Mouse (Mus musculus): Measurements from ENCODE around the gene Prf1. TPM values are rescaled to one million over a fixed set of nuclear protein-coding genes. Genes with fewer than 3 reads are reported as not detected.

The Prf1 gene
- polyA plus RNA-seq, 1 experiment from 2014 or later = not detected

DNA sequence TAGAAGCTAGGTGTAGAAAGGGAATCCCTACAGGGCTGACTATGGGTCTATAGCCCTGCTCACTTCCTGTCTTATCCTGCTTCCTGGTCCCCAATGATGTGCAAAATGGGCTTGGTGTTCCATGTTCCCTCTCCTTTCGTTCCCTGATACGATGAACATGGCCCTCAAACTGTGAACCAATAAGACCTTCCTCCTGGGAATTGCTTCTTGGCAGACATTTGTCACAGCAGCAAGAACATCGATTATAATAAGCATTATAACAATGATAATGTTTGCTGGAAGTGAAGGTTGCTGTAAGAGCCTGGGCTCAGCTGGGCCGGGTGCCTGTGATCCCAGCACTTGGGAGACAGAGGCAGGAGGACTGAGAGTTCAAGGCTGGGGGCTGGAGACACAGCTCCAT lies 13.3 kb upstream of the Prf1 start:
- 87% methylated on average over 4 of the region's 4 CpGs for WGBS

DNA sequence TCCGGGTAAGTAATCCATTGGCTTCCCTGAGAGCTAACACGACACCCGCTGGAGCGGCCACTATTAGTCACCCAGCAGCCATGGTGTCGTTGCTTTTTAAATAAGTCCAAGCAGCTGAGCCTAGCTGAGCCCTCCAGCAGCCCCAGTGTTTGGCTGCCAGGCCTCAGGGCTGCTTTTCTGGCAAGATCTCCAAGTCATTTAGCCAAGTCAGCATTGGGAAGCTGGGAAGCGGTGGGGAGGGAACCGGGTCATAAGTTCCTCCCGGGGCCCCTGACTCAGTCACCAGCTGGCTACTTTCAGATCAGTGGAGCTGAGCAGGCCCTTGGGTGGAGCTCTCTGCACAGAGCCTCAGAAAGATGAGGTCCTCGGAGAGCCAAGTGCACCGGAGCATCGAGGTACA lies 12.4 kb upstream of the Prf1 start:
- Histone ChIP-seq H3K27ac (ENCODE audit: low read depth, low read length) (no peak overlapping the region; the same call in 1 of the 2 replicates), H3K4me2 (replicated peaks; ENCODE audit: low read depth) (no peak overlapping the region), H3K36me3 (ENCODE audit: control insufficient read depth, insufficient read depth) (no peaks in the 10 kb centered on the region), H3K9ac (ENCODE audit: low read depth, low read length) (no peak overlapping the region), H3K9me3 (ENCODE audit: control insufficient read depth) (no peaks in the 10 kb centered on the region), H3K4me1 (replicated peaks; ENCODE audit: control insufficient read depth, insufficient read depth, low read length) (no peaks in the 10 kb centered on the region), H3K4me3 (ENCODE audit: low read depth, low read length) (no peak overlapping the region), H3K27me3 (replicated peaks; ENCODE audit: control insufficient read depth, insufficient read depth, low read length) (no peaks in the 10 kb centered on the region)
- ATAC-seq = no peak
- TF ChIP-seq CTCF (IDR thresholded peaks at IDR 0.05; ENCODE audit: low read depth) = no peak
- whole genome bisulfite sequencing = 67% methylated on average over 11 of the region's 11 CpGs

More for the DNA sequence above, 13.3 kb upstream of the Prf1 start:
- Histone ChIP-seq H3K9ac (ENCODE audit: low read depth, low read length) (no peak overlapping the region), H3K4me1 (replicated peaks; ENCODE audit: control insufficient read depth, insufficient read depth, low read length) (no peaks in the 10 kb centered on the region), H3K4me3 (ENCODE audit: low read depth, low read length) (no peak overlapping the region), H3K9me3 (ENCODE audit: control insufficient read depth) (no peaks in the 10 kb centered on the region), H3K27me3 (replicated peaks; ENCODE audit: control insufficient read depth, insufficient read depth, low read length) (no peaks in the 10 kb centered on the region), H3K4me2 (replicated peaks; ENCODE audit: low read depth) (no peak overlapping the region), H3K36me3 (ENCODE audit: control insufficient read depth, insufficient read depth) (no peaks in the 10 kb centered on the region), H3K27ac (ENCODE audit: low read depth, low read length) (no peak overlapping the region)
- no peak for TF ChIP-seq CTCF (IDR thresholded peaks at IDR 0.05; ENCODE audit: low read depth)
- no peak for ATAC-seq

DNA sequence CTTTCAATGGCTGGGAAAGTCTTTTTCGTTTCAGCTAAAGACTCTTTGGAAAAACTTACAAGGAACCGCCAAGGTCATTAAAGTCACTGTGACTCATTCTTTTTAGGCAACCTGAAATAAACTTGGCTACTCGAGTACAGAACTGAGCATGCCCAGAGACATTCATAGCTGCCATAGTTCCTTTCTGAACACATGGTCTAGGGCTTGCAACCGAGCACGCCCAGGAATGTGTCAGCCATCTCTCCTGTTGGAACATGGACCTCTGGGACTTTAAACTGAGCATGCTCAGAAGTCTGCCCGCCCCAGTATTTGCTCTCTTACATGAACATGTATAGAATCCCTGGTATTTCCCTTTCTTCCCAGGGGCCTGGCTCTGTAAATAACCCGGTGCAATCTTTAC lies 11.4 kb upstream of the Prf1 start:
- no peak overlapping the region for H3K4me2 ChIP-seq (replicated peaks; ENCODE audit: low read depth)
- no peak overlapping the region for H3K4me3 ChIP-seq (ENCODE audit: low read depth, low read length)
- no peaks in the 10 kb centered on the region for H3K36me3 ChIP-seq (ENCODE audit: control insufficient read depth, insufficient read depth)
- no peak overlapping the region for H3K27ac ChIP-seq (ENCODE audit: low read depth, low read length)
- 45% methylated on average over 7 of the region's 7 CpGs for WGBS
- no peak for TF ChIP-seq CTCF (IDR thresholded peaks at IDR 0.05; ENCODE audit: low read depth)
- H3K27me3 ChIP-seq (replicated peaks; ENCODE audit: control insufficient read depth, insufficient read depth, low read length) = no peaks in the 10 kb centered on the region
- no peaks in the 10 kb centered on the region for H3K9me3 ChIP-seq (ENCODE audit: control insufficient read depth)
- no peaks in the 10 kb centered on the region for H3K4me1 ChIP-seq (replicated peaks; ENCODE audit: control insufficient read depth, insufficient read depth, low read length)
- ATAC-seq = no peak
- no peak overlapping the region for H3K9ac ChIP-seq (ENCODE audit: low read depth, low read length)

GRCm38 (mm10) chr10:61290016-61290415 lies 7.6 kb upstream of the Prf1 start:
- no peak for ATAC-seq
- no peaks in the 10 kb centered on the region for H3K27me3 ChIP-seq (replicated peaks; ENCODE audit: control insufficient read depth, insufficient read depth, low read length)

DNA sequence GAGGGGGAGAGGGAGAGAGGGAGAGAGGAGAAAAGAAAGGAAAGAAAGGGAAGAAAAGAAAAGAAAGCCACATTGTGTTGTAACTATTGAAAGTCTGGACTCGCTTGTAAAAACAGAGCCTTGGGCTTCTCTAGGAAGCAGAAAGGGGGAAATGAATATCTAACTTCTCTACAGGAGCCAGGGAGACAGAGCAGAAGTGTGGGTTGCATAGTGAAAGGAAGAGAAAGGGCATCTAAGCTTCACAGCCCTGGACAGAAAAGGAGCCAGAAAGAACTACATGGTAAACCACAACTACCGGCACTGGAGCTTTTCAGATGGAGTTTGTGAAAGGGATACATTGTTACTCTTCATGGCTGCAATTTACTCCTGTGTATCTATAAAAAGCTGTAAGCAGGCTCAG lies 7.2 kb upstream of the Prf1 start:
- no peak overlapping the region for H3K9ac ChIP-seq (ENCODE audit: low read depth, low read length)
- H3K4me3 ChIP-seq (ENCODE audit: low read depth, low read length) = no peak overlapping the region
- H3K9me3 ChIP-seq (ENCODE audit: control insufficient read depth) = no peaks in the 10 kb centered on the region
- H3K36me3 ChIP-seq (ENCODE audit: control insufficient read depth, insufficient read depth) = no peaks in the 10 kb centered on the region
- H3K4me2 ChIP-seq (replicated peaks; ENCODE audit: low read depth) = no peak overlapping the region
- no peak for ATAC-seq
- no peak for TF ChIP-seq CTCF (IDR thresholded peaks at IDR 0.05; ENCODE audit: low read depth)
- WGBS = 65% methylated on average over 2 of the region's 2 CpGs
- no peaks in the 10 kb centered on the region for H3K27me3 ChIP-seq (replicated peaks; ENCODE audit: control insufficient read depth, insufficient read depth, low read length)
- no peaks in the 10 kb centered on the region for H3K4me1 ChIP-seq (replicated peaks; ENCODE audit: control insufficient read depth, insufficient read depth, low read length)
- H3K27ac ChIP-seq (ENCODE audit: low read depth, low read length) = no peak overlapping the region

More at GRCm38 (mm10) chr10:61290016-61290415, 7.6 kb upstream of the Prf1 start:
- no peak overlapping the region for H3K4me3 ChIP-seq (ENCODE audit: low read depth, low read length)
- no peak for TF ChIP-seq CTCF (IDR thresholded peaks at IDR 0.05; ENCODE audit: low read depth)
- no peak overlapping the region for H3K27ac ChIP-seq (ENCODE audit: low read depth, low read length)
- H3K4me2 ChIP-seq (replicated peaks; ENCODE audit: low read depth) = no peak overlapping the region
- 70% methylated on average over 2 of the region's 2 CpGs for WGBS
- H3K9me3 ChIP-seq (ENCODE audit: control insufficient read depth) = no peaks in the 10 kb centered on the region
- H3K36me3 ChIP-seq (ENCODE audit: control insufficient read depth, insufficient read depth) = no peaks in the 10 kb centered on the region
- H3K9ac ChIP-seq (ENCODE audit: low read depth, low read length) = no peak overlapping the region
- no peaks in the 10 kb centered on the region for H3K4me1 ChIP-seq (replicated peaks; ENCODE audit: control insufficient read depth, insufficient read depth, low read length)

- 62% methylated on average over 8 of the region's 8 CpGs for WGBS
Observed at GRCm38 (mm10) chr10:61294242-61294641, 3.4 kb upstream of the Prf1 start.

More at GRCm38 (mm10) chr10:61294242-61294641, 3.4 kb upstream of the Prf1 start:
- ATAC-seq = no peak
- no peaks in the 10 kb centered on the region for H3K27me3 ChIP-seq (replicated peaks; ENCODE audit: control insufficient read depth, insufficient read depth, low read length)
- no peaks in the 10 kb centered on the region for H3K9me3 ChIP-seq (ENCODE audit: control insufficient read depth)
- TF ChIP-seq CTCF (IDR thresholded peaks at IDR 0.05; ENCODE audit: low read depth) = no peak
- no peak overlapping the region for H3K4me3 ChIP-seq (ENCODE audit: low read depth, low read length)
- no peak overlapping the region for H3K27ac ChIP-seq (ENCODE audit: low read depth, low read length)
- H3K36me3 ChIP-seq (ENCODE audit: control insufficient read depth, insufficient read depth) = no peaks in the 10 kb centered on the region
- no peak overlapping the region for H3K9ac ChIP-seq (ENCODE audit: low read depth, low read length)
- no peak overlapping the region for H3K4me2 ChIP-seq (replicated peaks; ENCODE audit: low read depth)
- H3K4me1 ChIP-seq (replicated peaks; ENCODE audit: control insufficient read depth, insufficient read depth, low read length) = no peaks in the 10 kb centered on the region
